ENCODE assay signal across 19 mouse cellular contexts in genomic region chr2:62594491-62594890, GRCm38 (mm10).
"Had no signal": no experiment of that assay in that cellular context is flagged by ENCODE, and none has a peak within 500 bp of the region (broad histone marks: within the 10 kb centered on the region; RNA-seq: fewer than 3 reads in every experiment).

No protein-coding gene starts in this region.

- DNase-seq: liver, embryonic 13.5 days; liver, postnatal 0 days; lung, adult 2 months; lung, postnatal 14 days; lung, postnatal 36 days; midbrain, embryonic 14.5 days; right cerebral cortex, postnatal 25 days; right cerebral cortex, postnatal 4 days; spleen, adult 18-20 months; thymus, adult 18-20 months; thymus, postnatal 14 days; thymus, postnatal 36 days had no signal

- H3K27ac ChIP-seq: liver, embryonic 13.5 days; liver, embryonic 15.5 days; lung, embryonic 15.5 days; macrophage; midbrain, embryonic 12.5 days; neural tube, embryonic 12.5 days had no signal

- H3K4me3 ChIP-seq: liver, embryonic 13.5 days; liver, embryonic 15.5 days; lung, embryonic 15.5 days; megakaryocyte, embryonic 14.5 days; midbrain, embryonic 12.5 days; myocyte; neural tube, embryonic 12.5 days had no signal
